27 mouse cellular contexts compared by ENCODE assay signal in genomic region chr12:55384826-55385225, GRCm38 (mm10). TPM values are rescaled to one million over a fixed set of nuclear protein-coding genes. Genes with fewer than 3 reads are reported as not detected.
A peak's percentile ranks its signal among the peaks of the same experiment; 100 is the strongest.
DNase-seq lines count a peak whose midpoint lies in the region; ATAC-seq and TF ChIP-seq lines count a peak whose summit lies in the region.
"Had no signal": no experiment of that assay in that cellular context is flagged by ENCODE, and none has a peak within 500 bp of the region (broad histone marks: within the 10 kb centered on the region; RNA-seq: fewer than 3 reads in every experiment).

No protein-coding gene starts in this region.

- H3K4me3 ChIP-seq in gastrocnemius, adult 2 months: no peak overlapping the region
- no peak overlapping the region for H3K4me3 ChIP-seq in midbrain, embryonic 15.5 days
- H3K4me3 ChIP-seq: embryonic facial prominence, embryonic 12.5 days; hindbrain, embryonic 15.5 days; neural tube, embryonic 13.5 days had no signal

- DNase-seq in gastrocnemius, adult 2 months: no peak
- DNase-seq in gastrocnemius, postnatal 36 days: no peak
- DNase-seq in thymus, postnatal 14 days: peak; percentile 35
- no peak for DNase-seq in thymus, postnatal 4 days
- peak; percentile 66 to 76 for DNase-seq in adrenal gland, postnatal 36 days
- no peak for DNase-seq in layer of hippocampus, adult 9-11 months
- DNase-seq: cerebellum, adult 11 months; cerebellum, adult 9-11 months; embryo, embryonic 11 days; gastrocnemius, postnatal 25 days; heart, adult 18-20 months; kidney, adult 11 months; kidney, postnatal 14 days; left cerebral cortex, postnatal 4 days; lung, postnatal 36 days; right cerebral cortex, postnatal 4 days had no signal

- no peak for TF ChIP-seq CTCF in gastrocnemius, adult 2 months (IDR thresholded peaks at IDR 0.05)

- intact Hi-C loops in gastrocnemius, adult 2 months (cut with DNase I): no loop called here
- intact Hi-C loops in gastrocnemius, postnatal 36 days (cut with DNase I): loop anchor here (5.0 kb wide), 1 partner anchor 112 kb away; no protein-coding TSS in a partner anchor

- no peak overlapping the region for H3K4me2 ChIP-seq in midbrain, embryonic 15.5 days
- H3K4me2 ChIP-seq: embryonic facial prominence, embryonic 12.5 days; heart, embryonic 11.5 days; hindbrain, embryonic 15.5 days; liver, embryonic 11.5 days; midbrain, embryonic 11.5 days; neural tube, embryonic 13.5 days had no signal

- no peak for ATAC-seq in midbrain, embryonic 15.5 days (replicated peaks)
- ATAC-seq: activated CD4-positive, CD25-positive, alpha-beta regulatory T cell, adult 4 months; forebrain, embryonic 14.5 days; inflammation-experienced regulatory T-cells, adult 6 months had no signal

- H3K27me3 ChIP-seq in midbrain, embryonic 15.5 days (replicated peaks): no peaks in the 10 kb centered on the region
- H3K27me3 ChIP-seq: embryonic facial prominence, embryonic 12.5 days; hindbrain, embryonic 15.5 days; neural tube, embryonic 13.5 days had no signal

- no peak overlapping the region for H3K9ac ChIP-seq in midbrain, embryonic 15.5 days
- H3K9ac ChIP-seq: embryonic facial prominence, embryonic 12.5 days; hindbrain, embryonic 15.5 days; neural tube, embryonic 13.5 days had no signal

- H3K9me3 ChIP-seq in midbrain, embryonic 15.5 days: no peaks in the 10 kb centered on the region
- H3K9me3 ChIP-seq: embryonic facial prominence, embryonic 12.5 days; hindbrain, embryonic 15.5 days; neural tube, embryonic 13.5 days had no signal

- no peaks in the 10 kb centered on the region for H3K36me3 ChIP-seq in midbrain, embryonic 15.5 days (replicated peaks)
- H3K36me3 ChIP-seq: embryonic facial prominence, embryonic 12.5 days; hindbrain, embryonic 15.5 days had no signal

- H3K4me1 ChIP-seq in midbrain, embryonic 15.5 days: no peaks in the 10 kb centered on the region
- H3K4me1 ChIP-seq: hindbrain, embryonic 15.5 days had no signal

- WGBS in midbrain, embryonic 15.5 days: 96% methylated on average over 3 of the region's 3 CpGs

- H3K27ac ChIP-seq in gastrocnemius, adult 2 months: peak overlapping the region; percentile 72; the same call in 1 of the 2 replicates
- H3K27ac ChIP-seq in midbrain, embryonic 15.5 days: no peak overlapping the region
- H3K27ac ChIP-seq: embryonic facial prominence, embryonic 12.5 days; hindbrain, embryonic 15.5 days; neural tube, embryonic 13.5 days; stomach, postnatal 0 days had no signal

RNA-seq across cellular contexts. Expression of gene Psma6, which starts 0.8 kb away (rescaled TPM):
- 100 to 1,000 TPM; 165 to 168 TPM for total RNA-seq in gastrocnemius, adult 2 months (2021)
- total RNA-seq in gastrocnemius, postnatal 36 days (2021): 100 to 1,000 TPM; 147 to 163 TPM
- 100 to 1,000 TPM; 239 to 242 TPM for total RNA-seq in adrenal gland, postnatal 36 days (2021)
- polyA plus RNA-seq in midbrain, embryonic 15.5 days (2015; fragmentation: Nextera tagmentation; extraction: Ambion mirVana): 382 and 383 TPM in 2 replicates

Comparison
In these comparisons a context has a peak if more than half of its experiments do, and no peak if none do; other contexts are left out.
1. DNase-seq: peak in thymus, postnatal 14 days (single experiment) and adrenal gland, postnatal 36 days (2 of 2); none in gastrocnemius, adult 2 months (single experiment), gastrocnemius, postnatal 36 days (0 of 2), thymus, postnatal 4 days (single experiment) and layer of hippocampus, adult 9-11 months (single experiment).